In genomic region chr3:17613486-17613885, GRCm38 (mm10) we compare ENCODE assay signal across 11 mouse cellular contexts.
DNase-seq lines count a peak whose midpoint lies in the region; ATAC-seq lines count a peak whose summit lies in the region.
"Had no signal": no experiment of that assay in that cellular context is flagged by ENCODE, and none has a peak within 500 bp of the region (broad histone marks: within the 10 kb centered on the region; RNA-seq: fewer than 3 reads in every experiment).

No protein-coding gene starts in this region.

- H3K27me3 ChIP-seq in hindbrain, embryonic 10.5 days (ENCODE audit: insufficient read depth, poor library complexity, severe bottlenecking), result no peaks in the 10 kb centered on the region
- H3K27me3 ChIP-seq in hindbrain, embryonic 13.5 days, result no peaks in the 10 kb centered on the region
- no peaks in the 10 kb centered on the region for H3K27me3 ChIP-seq in midbrain, embryonic 14.5 days (ENCODE audit: control insufficient read depth, insufficient read depth, low read length)
- no peaks in the 10 kb centered on the region for H3K27me3 ChIP-seq in midbrain, embryonic 15.5 days (replicated peaks)
- H3K27me3 ChIP-seq in forebrain, embryonic 10.5 days (ENCODE audit: poor library complexity, severe bottlenecking), result 0 out of 2 replicates have a peak, but pooled peaks cover 5% of the 10 kb centered on the region
- H3K27me3 ChIP-seq: heart, embryonic 15.5 days had no signal

- no peak overlapping the region for H3K27ac ChIP-seq in hindbrain, embryonic 10.5 days
- no peak overlapping the region for H3K27ac ChIP-seq in hindbrain, embryonic 13.5 days
- H3K27ac ChIP-seq in midbrain, embryonic 14.5 days (replicated peaks; ENCODE audit: low read depth, low read length), result no peak overlapping the region
- no peak overlapping the region for H3K27ac ChIP-seq in midbrain, embryonic 15.5 days
- H3K27ac ChIP-seq in forebrain, embryonic 10.5 days, result no peak overlapping the region
- H3K27ac ChIP-seq: heart, embryonic 15.5 days had no signal

- DNase-seq in hindbrain, embryonic 10.5 days (ENCODE audit: low spot score), result peak; percentile 33
- peak; percentile 35 for DNase-seq in midbrain, embryonic 14.5 days
- peak; percentile 55 for DNase-seq in embryo, embryonic 10.5 days (ENCODE audit: low spot score)
- no peak for DNase-seq in forebrain, embryonic 10.5 days (ENCODE audit: extremely low spot score, low spot score)
- DNase-seq: kidney, adult 18-20 months; right cerebral cortex, postnatal 4 days had no signal

- no peak overlapping the region for H3K9ac ChIP-seq in hindbrain, embryonic 13.5 days
- no peak overlapping the region for H3K9ac ChIP-seq in midbrain, embryonic 14.5 days (replicated peaks; ENCODE audit: low read length)
- no peak overlapping the region for H3K9ac ChIP-seq in midbrain, embryonic 15.5 days
- H3K9ac ChIP-seq: heart, embryonic 15.5 days had no signal

- WGBS in hindbrain, embryonic 10.5 days, result 86% methylated on average over 1 of the region's 1 CpGs
- WGBS in hindbrain, embryonic 13.5 days, result 89% methylated on average over 1 of the region's 1 CpGs
- 96% methylated on average over 1 of the region's 1 CpGs for WGBS in midbrain, embryonic 14.5 days
- WGBS in midbrain, embryonic 15.5 days, result 96% methylated on average over 1 of the region's 1 CpGs
- WGBS in forebrain, embryonic 10.5 days, result 93% methylated on average over 1 of the region's 1 CpGs

- no peak overlapping the region for H3K4me3 ChIP-seq in hindbrain, embryonic 10.5 days
- no peak overlapping the region for H3K4me3 ChIP-seq in hindbrain, embryonic 13.5 days
- H3K4me3 ChIP-seq in midbrain, embryonic 14.5 days (replicated peaks; ENCODE audit: low read depth, low read length), result no peak overlapping the region
- no peak overlapping the region for H3K4me3 ChIP-seq in midbrain, embryonic 15.5 days
- H3K4me3 ChIP-seq in forebrain, embryonic 10.5 days, result no peak overlapping the region
- H3K4me3 ChIP-seq: heart, embryonic 15.5 days; myocyte had no signal

- no peaks in the 10 kb centered on the region for H3K36me3 ChIP-seq in hindbrain, embryonic 10.5 days
- H3K36me3 ChIP-seq in hindbrain, embryonic 13.5 days, result no peaks in the 10 kb centered on the region
- no peaks in the 10 kb centered on the region for H3K36me3 ChIP-seq in midbrain, embryonic 14.5 days (ENCODE audit: control insufficient read depth, insufficient read depth, low read length)
- H3K36me3 ChIP-seq in midbrain, embryonic 15.5 days (replicated peaks), result no peaks in the 10 kb centered on the region
- H3K36me3 ChIP-seq in forebrain, embryonic 10.5 days (replicated peaks), result no peaks in the 10 kb centered on the region
- H3K36me3 ChIP-seq: heart, embryonic 15.5 days had no signal

- H3K4me2 ChIP-seq in hindbrain, embryonic 13.5 days, result no peak overlapping the region
- H3K4me2 ChIP-seq in midbrain, embryonic 14.5 days (ENCODE audit: low read length), result no peak overlapping the region
- H3K4me2 ChIP-seq in midbrain, embryonic 15.5 days, result no peak overlapping the region
- H3K4me2 ChIP-seq: heart, embryonic 15.5 days had no signal

- no peaks in the 10 kb centered on the region for H3K4me1 ChIP-seq in hindbrain, embryonic 10.5 days (replicated peaks)
- no peaks in the 10 kb centered on the region for H3K4me1 ChIP-seq in hindbrain, embryonic 13.5 days (replicated peaks)
- H3K4me1 ChIP-seq in midbrain, embryonic 14.5 days (ENCODE audit: control insufficient read depth, insufficient read depth, low read length), result peaks cover 11% of the 10 kb centered on the region; the same call in 1 of the 2 replicates
- H3K4me1 ChIP-seq in midbrain, embryonic 15.5 days, result 0 out of 2 replicates have a peak, but pooled peaks cover 5% of the 10 kb centered on the region
- H3K4me1 ChIP-seq in forebrain, embryonic 10.5 days, result peaks cover 5% of the 10 kb centered on the region; the same call in 1 of the 2 replicates

- H3K9me3 ChIP-seq in hindbrain, embryonic 10.5 days, result no peaks in the 10 kb centered on the region
- H3K9me3 ChIP-seq in hindbrain, embryonic 13.5 days, result no peaks in the 10 kb centered on the region
- no peaks in the 10 kb centered on the region for H3K9me3 ChIP-seq in midbrain, embryonic 14.5 days (ENCODE audit: control insufficient read depth, low read length)
- no peaks in the 10 kb centered on the region for H3K9me3 ChIP-seq in midbrain, embryonic 15.5 days
- H3K9me3 ChIP-seq in forebrain, embryonic 10.5 days, result no peaks in the 10 kb centered on the region
- H3K9me3 ChIP-seq: heart, embryonic 15.5 days had no signal

- ATAC-seq in hindbrain, embryonic 13.5 days (ENCODE audit: low FRiP score), result no peak
- no peak for ATAC-seq in midbrain, embryonic 14.5 days (ENCODE audit: low FRiP score, low TSS enrichment)
- ATAC-seq in midbrain, embryonic 15.5 days (replicated peaks), result no peak
- no peak for ATAC-seq in erythroid progenitor cell, adult 5-6 weeks (replicated peaks; ENCODE audit: low FRiP score, poor library complexity, severe bottlenecking)
